Mouse (Mus musculus): ENCODE measurements around the gene Anxa9. TPM values are rescaled to one million over a fixed set of nuclear protein-coding genes. Genes with fewer than 3 reads are reported as not detected.
A peak's percentile ranks its signal among the peaks of the same experiment; 100 is the strongest.

The Anxa9 gene
- polyA plus RNA-seq, 1 experiment = 0.66 TPM

DNA sequence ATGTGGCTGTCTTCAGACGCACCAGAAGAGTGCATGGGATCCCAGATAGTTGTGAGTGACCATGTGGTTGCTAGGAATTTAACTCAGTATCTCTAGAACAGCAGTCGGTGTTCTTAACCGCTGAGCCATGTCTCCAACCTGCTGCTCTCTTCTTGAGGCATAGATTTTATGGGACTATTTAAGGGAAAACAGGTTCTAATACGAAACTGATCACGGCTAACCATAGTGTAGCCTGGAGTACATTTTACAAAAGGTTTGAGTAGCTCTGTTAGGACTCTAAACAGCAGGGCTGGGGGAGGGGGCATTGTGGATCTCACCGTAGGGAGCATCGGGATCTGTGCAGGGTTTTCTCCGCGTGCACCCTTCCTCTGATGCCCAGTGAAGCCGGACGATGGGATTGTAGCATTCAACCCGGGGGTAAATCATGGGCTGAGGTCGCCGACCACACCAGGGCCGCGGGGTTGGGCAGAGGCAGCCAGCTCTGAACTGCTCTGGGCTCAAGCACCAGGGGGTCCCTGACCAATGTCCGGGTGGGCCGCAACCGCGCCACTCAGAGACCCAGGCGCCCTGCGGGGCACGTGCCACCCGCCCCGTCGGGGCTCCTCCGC is 7.6 kb upstream of the Anxa9 start, which contains the start of gene Cers2:
Cers2 (plus strand) TSS at position 306 of the 608 bp plus-strand sequence.
- Histone ChIP-seq H3K36me3 (replicated peaks; ENCODE audit: low read length) (peaks cover 24% of the 10 kb centered on the region), H3K4me3 (replicated peaks) (peak within 1 kb of the TSS; percentile 96), H3K4me1 (peaks cover 78% of the 10 kb centered on the region), H3K9me3 (no peaks in the 10 kb centered on the region), H3K27me3 (replicated peaks) (no peaks in the 10 kb centered on the region)
- TF ChIP-seq FLI1 (IDR thresholded peaks at IDR 0.05; ENCODE audit: low read length) (no peak), GATA1 (IDR thresholded peaks at IDR 0.05; ENCODE audit: borderline replicate concordance, low read length) (no peak)

DNA sequence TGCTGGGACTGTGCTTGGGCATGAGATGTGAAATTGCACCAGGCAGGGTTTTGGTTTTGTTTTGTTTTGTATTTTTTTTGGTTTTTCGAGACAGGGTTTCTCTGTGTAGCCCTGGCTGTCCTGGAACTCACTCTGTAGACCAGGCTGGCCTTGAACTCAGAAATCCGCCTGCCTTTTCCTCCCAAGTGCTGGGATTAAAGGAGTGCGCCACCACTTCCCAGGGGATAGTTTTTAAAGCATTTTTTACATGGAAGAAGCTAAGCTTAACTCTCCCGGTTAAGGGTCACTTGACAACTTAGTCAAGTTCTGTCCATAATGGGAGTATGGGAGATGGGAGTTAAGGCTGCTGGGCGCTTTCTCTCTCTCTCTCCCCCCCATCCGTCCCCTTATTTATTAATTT is 7.1 kb upstream of the Anxa9 start:
- TF ChIP-seq FLI1 (IDR thresholded peaks at IDR 0.05; ENCODE audit: low read length) (no peak), GATA1 (IDR thresholded peaks at IDR 0.05; ENCODE audit: borderline replicate concordance, low read length) (no peak)
- H3K9me3 ChIP-seq = no peaks in the 10 kb centered on the region
- H3K4me3 ChIP-seq (replicated peaks) = peak overlapping the region; percentile 96
- H3K4me1 ChIP-seq = peaks cover 73% of the 10 kb centered on the region
- H3K27me3 ChIP-seq (replicated peaks) = no peaks in the 10 kb centered on the region
- peaks cover 20% of the 10 kb centered on the region for H3K36me3 ChIP-seq (replicated peaks; ENCODE audit: low read length)

DNA sequence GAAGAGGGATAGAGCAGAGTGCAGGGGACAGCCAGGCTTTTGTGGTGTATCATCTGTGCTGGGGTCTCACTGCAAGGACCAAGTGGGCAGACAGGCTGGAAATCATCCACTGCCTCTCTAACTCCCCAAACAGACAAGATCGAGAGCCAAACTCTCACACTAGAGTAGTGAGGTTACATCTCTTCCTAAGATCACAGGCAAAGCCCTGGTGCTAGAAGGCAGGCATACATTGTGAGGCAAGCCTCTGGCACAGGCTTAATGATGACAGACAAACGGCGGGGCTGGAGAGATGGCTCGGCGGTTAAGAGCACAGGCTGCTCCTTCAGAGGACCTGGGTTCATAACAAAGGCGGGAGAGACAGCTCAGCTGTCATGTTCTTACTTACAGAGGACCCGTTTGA is 6.5 kb upstream of the Anxa9 start:
- Histone ChIP-seq H3K36me3 (replicated peaks; ENCODE audit: low read length) (peaks cover 14% of the 10 kb centered on the region), H3K4me3 (replicated peaks) (peak overlapping the region; percentile 78), H3K4me1 (peaks cover 71% of the 10 kb centered on the region), H3K9me3 (no peaks in the 10 kb centered on the region), H3K27me3 (replicated peaks) (no peaks in the 10 kb centered on the region)
- TF ChIP-seq GATA1 (IDR thresholded peaks at IDR 0.05; ENCODE audit: borderline replicate concordance, low read length) (no peak), FLI1 (IDR thresholded peaks at IDR 0.05; ENCODE audit: low read length) (no peak)

DNA sequence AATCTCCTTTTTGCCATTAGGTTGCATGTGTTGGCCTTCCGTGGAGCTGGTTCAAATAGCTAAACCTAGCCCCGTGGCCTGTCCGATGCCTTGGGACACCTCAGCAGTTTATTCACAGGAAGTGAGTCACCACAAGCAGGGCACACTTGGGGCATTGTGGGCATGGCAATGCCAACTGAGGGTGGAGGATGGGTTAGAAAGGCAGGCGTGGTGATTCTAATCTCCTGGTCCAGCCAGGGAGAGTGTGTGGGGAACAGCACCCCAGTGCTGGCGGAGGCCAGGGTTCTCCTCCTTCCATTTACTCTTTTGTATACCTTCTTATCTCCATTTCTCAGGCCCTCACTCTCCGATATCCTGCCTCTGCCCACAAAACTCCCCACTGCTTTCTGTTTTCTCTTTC is 5.6 kb upstream of the Anxa9 start:
- Histone ChIP-seq H3K27me3 (replicated peaks) (no peaks in the 10 kb centered on the region), H3K36me3 (replicated peaks; ENCODE audit: low read length) (peaks cover 10% of the 10 kb centered on the region), H3K9me3 (no peaks in the 10 kb centered on the region), H3K4me1 (peaks cover 66% of the 10 kb centered on the region), H3K4me3 (replicated peaks) (peak overlapping the region; percentile 89)
- no peak for TF ChIP-seq FLI1 (IDR thresholded peaks at IDR 0.05; ENCODE audit: low read length)
- peak; percentile 51; the same call in 1 of the 3 replicates for TF ChIP-seq GATA1 (IDR thresholded peaks at IDR 0.05; ENCODE audit: borderline replicate concordance, low read length)

DNA sequence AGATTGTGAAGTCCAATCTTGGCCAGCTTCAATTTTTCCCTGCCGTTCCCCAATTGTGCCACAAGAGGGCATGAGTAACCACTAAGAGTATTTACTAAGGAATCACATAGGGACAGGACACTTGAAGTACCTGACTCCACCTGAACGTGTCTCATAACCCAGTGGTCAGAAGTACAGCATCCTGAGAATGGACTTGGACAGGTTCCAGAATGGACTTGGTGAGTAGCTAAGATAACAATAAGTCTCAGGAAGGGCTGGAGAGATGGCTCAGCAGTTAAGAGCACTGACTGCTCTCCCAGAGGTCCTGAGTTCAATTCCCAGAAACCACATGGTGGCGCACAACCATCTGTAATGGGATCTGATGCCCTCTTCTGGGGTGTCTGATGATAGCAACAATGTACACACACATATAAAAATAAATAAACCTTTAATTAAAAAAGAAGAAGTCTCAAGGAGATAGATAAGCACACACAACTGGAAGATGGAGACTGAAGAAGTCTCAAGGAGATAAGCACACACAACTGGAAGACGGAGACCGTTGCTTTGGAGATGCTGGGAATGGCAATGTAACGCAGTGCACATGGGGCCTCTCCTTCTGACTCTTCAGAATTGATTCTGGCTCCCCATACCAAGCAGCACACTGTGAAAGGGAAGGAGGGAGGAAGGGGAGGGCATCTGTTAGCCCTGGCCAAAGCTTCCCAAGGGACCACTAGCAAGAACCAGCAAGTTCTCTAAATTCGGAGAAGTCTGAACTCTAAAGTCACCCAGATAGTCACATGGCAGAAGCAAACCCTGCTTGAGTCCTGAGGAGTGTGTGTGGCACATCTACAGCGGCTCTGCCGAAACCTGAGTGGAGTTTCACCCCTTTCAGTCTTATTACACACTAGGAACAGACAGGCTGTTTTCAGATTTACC is 4.2 kb upstream of the Anxa9 start:
- no peaks in the 10 kb centered on the region for H3K27me3 ChIP-seq (replicated peaks)
- no peak for TF ChIP-seq FLI1 (IDR thresholded peaks at IDR 0.05; ENCODE audit: low read length)
- no peak for TF ChIP-seq GATA1 (IDR thresholded peaks at IDR 0.05; ENCODE audit: borderline replicate concordance, low read length)
- no peaks in the 10 kb centered on the region for H3K9me3 ChIP-seq
- peaks cover 14% of the 10 kb centered on the region for H3K36me3 ChIP-seq (replicated peaks; ENCODE audit: low read length)
- peaks cover 72% of the 10 kb centered on the region for H3K4me1 ChIP-seq
- H3K4me3 ChIP-seq (replicated peaks) = peak overlapping the region; percentile 26

DNA sequence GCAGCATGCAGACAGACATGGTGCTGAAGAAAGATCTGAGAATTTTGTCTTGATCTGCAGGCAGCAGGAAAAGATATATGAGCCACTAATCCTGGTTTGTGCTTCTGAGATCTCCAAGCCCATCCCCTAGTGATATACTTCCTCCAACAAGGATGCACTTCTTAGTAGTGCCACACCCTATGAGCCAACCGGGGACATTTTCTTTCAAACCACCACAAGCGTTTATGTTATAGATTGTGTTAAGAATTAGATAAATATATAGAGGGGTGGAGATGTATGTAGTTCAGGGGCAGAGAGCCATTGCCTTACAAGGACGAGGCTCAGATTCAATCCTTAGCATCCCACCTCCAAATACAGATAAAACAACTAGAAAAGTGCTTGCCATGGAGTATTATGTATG is 3.5 kb upstream of the Anxa9 start:
- Histone ChIP-seq H3K36me3 (replicated peaks; ENCODE audit: low read length) (peaks cover 21% of the 10 kb centered on the region), H3K9me3 (no peaks in the 10 kb centered on the region), H3K4me1 (peaks cover 79% of the 10 kb centered on the region), H3K27me3 (replicated peaks) (no peaks in the 10 kb centered on the region), H3K4me3 (replicated peaks) (no peak overlapping the region)
- TF ChIP-seq GATA1 (IDR thresholded peaks at IDR 0.05; ENCODE audit: borderline replicate concordance, low read length) (no peak), FLI1 (IDR thresholded peaks at IDR 0.05; ENCODE audit: low read length) (no peak)

DNA sequence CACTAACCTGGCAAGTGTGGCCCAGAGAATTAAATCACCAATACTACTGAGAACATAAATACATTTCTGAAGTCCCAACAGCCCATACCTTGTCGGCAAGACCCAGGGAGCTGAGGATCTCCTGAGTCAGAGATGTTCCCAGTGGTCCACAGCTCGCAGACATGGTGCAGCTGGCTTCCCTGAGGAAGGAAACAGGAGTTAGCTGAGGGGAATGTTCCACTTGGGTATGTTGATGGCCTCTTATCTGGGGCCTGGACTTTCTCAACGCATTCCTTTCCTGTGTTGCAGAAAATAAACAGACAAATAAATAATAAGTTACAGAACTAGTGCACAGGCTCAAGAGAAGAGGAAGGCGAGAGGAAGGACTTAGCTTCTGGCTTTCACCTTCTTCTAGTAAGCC is 732 bp downstream of the Anxa9 start:
- Histone ChIP-seq H3K4me3 (replicated peaks) (peak overlapping the region; percentile 40), H3K27me3 (replicated peaks) (no peaks in the 10 kb centered on the region), H3K36me3 (replicated peaks; ENCODE audit: low read length) (peaks cover 47% of the 10 kb centered on the region), H3K9me3 (no peaks in the 10 kb centered on the region), H3K4me1 (peaks cover 54% of the 10 kb centered on the region)
- TF ChIP-seq GATA1 (IDR thresholded peaks at IDR 0.05; ENCODE audit: borderline replicate concordance, low read length) = no peak
- no peak for TF ChIP-seq FLI1 (IDR thresholded peaks at IDR 0.05; ENCODE audit: low read length)

DNA sequence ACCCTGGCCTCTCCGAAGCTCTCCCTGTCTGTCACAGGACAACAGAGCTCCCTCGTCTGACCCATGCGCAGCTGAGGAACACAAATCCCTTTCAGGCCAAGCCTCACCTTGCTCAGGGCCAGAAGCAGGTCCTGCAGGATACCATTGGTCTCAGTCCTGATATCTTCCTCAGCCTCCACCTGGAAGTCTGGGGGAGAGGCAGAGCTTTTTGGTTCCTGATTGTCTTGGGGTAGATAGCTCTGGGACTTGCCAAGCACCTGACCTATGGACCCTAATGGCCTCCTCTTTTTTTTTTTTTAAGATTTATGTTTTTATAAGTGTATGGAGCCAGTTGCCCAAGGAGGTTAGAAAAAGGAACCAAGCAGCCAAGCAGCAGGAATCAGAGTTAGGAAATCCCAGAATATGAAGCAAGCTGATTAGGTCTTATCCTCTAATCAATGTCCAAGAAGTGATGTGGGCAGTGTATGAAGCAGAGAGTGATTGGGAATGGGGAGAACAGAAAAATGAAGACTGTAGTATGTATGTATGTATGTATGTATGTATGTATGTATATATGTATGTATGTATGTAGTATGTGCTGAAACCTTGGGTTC is 5.7 kb downstream of the Anxa9 start:
- Histone ChIP-seq H3K27me3 (replicated peaks) (no peaks in the 10 kb centered on the region), H3K9me3 (no peaks in the 10 kb centered on the region), H3K4me1 (peaks cover 61% of the 10 kb centered on the region), H3K4me3 (replicated peaks) (no peak overlapping the region), H3K36me3 (replicated peaks; ENCODE audit: low read length) (peaks cover 82% of the 10 kb centered on the region)
- TF ChIP-seq GATA1 (IDR thresholded peaks at IDR 0.05; ENCODE audit: borderline replicate concordance, low read length) = no peak
- no peak for TF ChIP-seq FLI1 (IDR thresholded peaks at IDR 0.05; ENCODE audit: low read length)

DNA sequence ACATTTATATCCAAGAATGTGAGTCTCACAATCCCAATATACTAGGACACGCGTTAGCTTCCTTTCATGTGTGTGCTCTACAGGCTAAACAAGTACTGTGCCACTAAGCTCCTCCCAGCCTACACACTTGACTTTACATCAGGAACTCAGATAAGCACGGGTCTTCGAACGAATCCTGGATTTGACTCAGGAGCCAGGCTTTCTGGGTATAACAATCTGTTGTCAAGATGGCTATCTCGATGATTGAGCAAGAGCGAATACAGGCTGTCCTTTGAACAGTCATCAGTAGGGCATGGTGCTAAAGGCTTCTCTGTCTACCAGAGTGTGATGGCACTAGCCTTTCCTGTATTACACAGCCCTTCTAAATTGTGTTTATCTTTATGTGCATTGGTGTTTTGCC is 9.0 kb downstream of the Anxa9 start:
- peaks cover 77% of the 10 kb centered on the region for H3K4me1 ChIP-seq
- H3K9me3 ChIP-seq = no peaks in the 10 kb centered on the region
- H3K27me3 ChIP-seq (replicated peaks) = no peaks in the 10 kb centered on the region
- no peak overlapping the region for H3K4me3 ChIP-seq (replicated peaks)
- peaks cover 93% of the 10 kb centered on the region for H3K36me3 ChIP-seq (replicated peaks; ENCODE audit: low read length)
- no peak for TF ChIP-seq GATA1 (IDR thresholded peaks at IDR 0.05; ENCODE audit: borderline replicate concordance, low read length)
- no peak for TF ChIP-seq FLI1 (IDR thresholded peaks at IDR 0.05; ENCODE audit: low read length)

DNA sequence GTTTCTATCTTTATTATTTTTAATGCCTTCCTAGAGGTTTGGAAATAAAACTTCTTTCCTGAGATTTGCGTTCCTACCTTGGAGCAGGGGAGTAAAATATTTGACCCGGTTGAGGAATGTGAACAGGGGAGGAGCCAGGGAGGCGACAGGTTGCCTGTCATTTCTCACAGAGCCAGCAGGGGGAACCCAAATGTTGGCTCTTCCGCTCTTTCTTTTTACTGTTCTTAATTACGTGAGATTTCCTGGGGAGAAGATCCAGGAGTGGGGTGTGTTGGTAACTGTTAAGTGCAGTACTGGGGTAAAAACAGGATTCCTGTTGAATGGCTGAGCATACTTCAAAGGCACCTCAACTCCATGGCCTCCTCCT is 10.9 kb downstream of the Anxa9 start:
- Histone ChIP-seq H3K36me3 (replicated peaks; ENCODE audit: low read length) (peaks cover 96% of the 10 kb centered on the region), H3K9me3 (no peaks in the 10 kb centered on the region), H3K4me3 (replicated peaks) (no peak overlapping the region), H3K4me1 (peaks cover 94% of the 10 kb centered on the region), H3K27me3 (replicated peaks) (no peaks in the 10 kb centered on the region)
- no peak for TF ChIP-seq GATA1 (IDR thresholded peaks at IDR 0.05; ENCODE audit: borderline replicate concordance, low read length)
- no peak for TF ChIP-seq FLI1 (IDR thresholded peaks at IDR 0.05; ENCODE audit: low read length)
